Mouse (Mus musculus) myocyte (in vitro differentiated cells): Measurements from ENCODE around the gene Notch4. TPM values are rescaled to one million over a fixed set of nuclear protein-coding genes. Genes with fewer than 3 reads are reported as not detected.
A peak's percentile ranks its signal among the peaks of the same experiment; 100 is the strongest.

Experiments
- H3K27me3 ChIP-seq: one replicate; pipeline ENCODE4 v1.6.1; 2011; ENCODE audit not compliant: control insufficient read depth, insufficient read depth, insufficient read length
- H3K36me3 ChIP-seq: one replicate; pipeline ENCODE4 v1.6.1; 2011; ENCODE audit not compliant: control insufficient read depth, insufficient read depth
- H3K4me2 ChIP-seq: one replicate; pipeline ENCODE4 v1.6.1; 2011; ENCODE audit warnings: low read depth, control low read depth
- H3K4me3 ChIP-seq: one replicate; pipeline ENCODE4 v1.5.1; 2011; ENCODE audit warnings: mild to moderate bottlenecking, control low read depth, moderate library complexity
- H3K79me2 ChIP-seq: one replicate; pipeline ENCODE4 v1.6.1; 2011; ENCODE audit not compliant: control insufficient read depth, insufficient read depth
- H3ac ChIP-seq: one replicate; pipeline ENCODE4 v1.6.1; 2011; ENCODE audit not compliant: control insufficient read depth, insufficient read length
- CEBPB ChIP-seq: IDR thresholded peaks from 2 replicates; pipeline ENCODE4 v1.6.1; 2011; ENCODE audit warnings: mild to moderate bottlenecking, moderate library complexity; ENCODE audit not compliant: poor library complexity, insufficient read depth, severe bottlenecking
- E2F4 ChIP-seq: IDR thresholded peaks from one replicate; pipeline ENCODE4 v1.6.1; 2011; ENCODE audit warnings: mild to moderate bottlenecking, control low read depth, moderate library complexity; ENCODE audit not compliant: insufficient read depth
- MAX ChIP-seq: IDR thresholded peaks from one replicate; pipeline ENCODE4 v1.6.1; 2011; ENCODE audit warnings: low read depth, mild to moderate bottlenecking, control low read depth
- MYOD1 ChIP-seq, 3 experiments: IDR thresholded peaks; one replicate each; pipeline ENCODE4 v1.6.1; 2011; ENCODE audit warnings: control low read depth in 2 of 3, low read depth in 2 of 3, mild to moderate bottlenecking in 2 of 3, moderate library complexity in 1 of 3; ENCODE audit not compliant: insufficient read length in 2 of 3, control insufficient read depth in 1 of 3
- MYOG ChIP-seq, 3 experiments: IDR thresholded peaks; one replicate each; pipeline ENCODE4 v1.6.1; 2011; ENCODE audit warnings: control low read depth in 2 of 3, low read depth in 2 of 3, mild to moderate bottlenecking in 2 of 3; ENCODE audit not compliant: insufficient read length in 2 of 3, control insufficient read depth in 1 of 3, insufficient read depth in 1 of 3
- POLR2A ChIP-seq: IDR thresholded peaks from one replicate; pipeline ENCODE4 v1.6.1; 2011; ENCODE audit warnings: low read depth, mild to moderate bottlenecking, control low read depth, moderate library complexity; ENCODE audit not compliant: insufficient read length
- POLR2AphosphoS2 ChIP-seq: IDR thresholded peaks from one replicate; pipeline ENCODE4 v1.6.1; 2011; ENCODE audit warnings: low read depth, control low read depth; ENCODE audit not compliant: insufficient read length
- REST ChIP-seq: IDR thresholded peaks from one replicate; pipeline ENCODE4 v1.6.1; 2011; ENCODE audit warnings: mild to moderate bottlenecking, control low read depth, moderate library complexity; ENCODE audit not compliant: insufficient read depth, insufficient read length
- SRF ChIP-seq: IDR thresholded peaks from one replicate; pipeline ENCODE4 v1.6.1; 2011; ENCODE audit warnings: low read depth; ENCODE audit not compliant: control insufficient read depth, insufficient read length
- TCF12 ChIP-seq: IDR thresholded peaks from one replicate; pipeline ENCODE4 v1.6.1; 2011; ENCODE audit warnings: mild to moderate bottlenecking, control low read depth; ENCODE audit not compliant: poor library complexity, insufficient read depth, severe bottlenecking
- TCF3 ChIP-seq: IDR thresholded peaks from one replicate; pipeline ENCODE4 v1.6.1; 2011; ENCODE audit warnings: low read depth, control low read depth; ENCODE audit not compliant: insufficient read length
- USF1 ChIP-seq: IDR thresholded peaks from one replicate; pipeline ENCODE4 v1.6.1; 2011; ENCODE audit warnings: low read depth, mild to moderate bottlenecking, control low read depth, moderate library complexity
- polyA plus RNA-seq: library from polyadenylated mRNA; unstranded; fragments of >200 nt; fragmentation: generic; extraction: Trizol; gene quantifications from one replicate; pipeline ENCODE4 v1.2.1, GENCODE M21; 2012; ENCODE audit warnings: missing spikeins

Gene Notch4
- polyA plus RNA-seq, 1 experiment, result 0.31 TPM

DNA sequence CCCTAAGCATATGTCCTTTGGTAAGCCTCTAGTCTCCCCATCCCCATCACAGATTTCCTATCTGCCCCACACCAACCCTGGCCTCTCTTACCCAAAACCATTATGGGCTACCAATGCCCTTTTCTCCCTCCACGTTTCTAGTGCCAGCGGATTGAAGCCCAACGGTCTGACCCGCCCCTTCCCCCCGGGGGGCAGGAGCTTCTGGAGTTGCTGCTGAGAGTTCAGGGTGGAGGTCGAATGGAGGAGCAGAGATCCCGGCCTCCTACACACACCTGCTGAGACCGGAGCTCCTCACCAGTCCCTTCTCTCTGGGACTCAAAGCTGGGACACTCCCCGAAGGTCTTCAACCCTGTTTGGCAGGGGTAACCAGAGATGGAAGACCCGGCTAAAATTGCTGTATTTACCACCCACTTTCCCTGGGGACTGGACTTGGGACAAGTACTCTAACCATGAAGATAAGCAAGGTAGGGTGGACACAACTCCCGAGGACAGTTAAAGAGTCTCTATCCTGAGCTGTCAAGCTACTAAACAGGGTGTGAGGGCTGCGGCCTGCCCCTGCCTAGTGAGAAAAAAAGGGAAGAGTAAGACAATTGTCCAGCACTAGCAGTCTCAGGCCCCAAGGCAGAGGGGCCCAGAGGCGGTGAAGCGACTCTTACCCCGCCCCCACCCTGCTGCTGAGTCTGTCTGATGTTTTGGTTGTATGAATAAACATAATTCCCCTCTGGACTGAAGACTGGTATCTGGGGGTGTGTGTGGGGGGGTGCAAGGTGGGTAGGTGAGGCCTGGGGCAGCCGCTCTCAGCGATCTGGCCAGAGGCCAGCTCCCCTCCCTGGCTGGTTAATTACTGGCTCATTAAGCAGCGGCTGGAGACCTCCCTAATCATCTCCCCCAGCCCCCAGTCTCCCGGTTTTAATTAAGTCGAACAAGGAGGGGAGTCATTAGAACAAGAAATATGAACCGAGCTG lies 27.2 kb downstream of the Notch4 start, which contains the start of gene Pbx2:
Gene Pbx2 (plus strand): TSS at position 238 of the 965 bp plus-strand sequence.
- Histone ChIP-seq H3K79me2 (no peaks in the 10 kb centered on the region), H3K27me3 (no peaks in the 10 kb centered on the region), H3ac (peak within 1 kb of the TSS; percentile 74), H3K4me3 (peak within 1 kb of the TSS; percentile 42), H3K4me2 (peak within 1 kb of the TSS; percentile 95), H3K36me3 (no peaks in the 10 kb centered on the region)
- TF ChIP-seq POLR2AphosphoS2 (no peak), CEBPB (no peak), SRF (no peak), MAX (no peak), MYOD1 (IDR thresholded peaks at IDR 0.05; ENCODE audit: control insufficient read depth in 1 of 3, insufficient read length in 2 of 3, low read depth in 2 of 3) (no peak), MYOG (IDR thresholded peaks at IDR 0.05; ENCODE audit: control insufficient read depth in 1 of 3, insufficient read depth in 1 of 3, insufficient read length in 2 of 3, low read depth in 2 of 3) (no peak), POLR2A (no peak), TCF3 (no peak), E2F4 (no peak)

GRCm38 (mm10) chr17:34591994-34592375 lies 27.9 kb downstream of the Notch4 start:
- no peaks in the 10 kb centered on the region for H3K27me3 ChIP-seq

DNA sequence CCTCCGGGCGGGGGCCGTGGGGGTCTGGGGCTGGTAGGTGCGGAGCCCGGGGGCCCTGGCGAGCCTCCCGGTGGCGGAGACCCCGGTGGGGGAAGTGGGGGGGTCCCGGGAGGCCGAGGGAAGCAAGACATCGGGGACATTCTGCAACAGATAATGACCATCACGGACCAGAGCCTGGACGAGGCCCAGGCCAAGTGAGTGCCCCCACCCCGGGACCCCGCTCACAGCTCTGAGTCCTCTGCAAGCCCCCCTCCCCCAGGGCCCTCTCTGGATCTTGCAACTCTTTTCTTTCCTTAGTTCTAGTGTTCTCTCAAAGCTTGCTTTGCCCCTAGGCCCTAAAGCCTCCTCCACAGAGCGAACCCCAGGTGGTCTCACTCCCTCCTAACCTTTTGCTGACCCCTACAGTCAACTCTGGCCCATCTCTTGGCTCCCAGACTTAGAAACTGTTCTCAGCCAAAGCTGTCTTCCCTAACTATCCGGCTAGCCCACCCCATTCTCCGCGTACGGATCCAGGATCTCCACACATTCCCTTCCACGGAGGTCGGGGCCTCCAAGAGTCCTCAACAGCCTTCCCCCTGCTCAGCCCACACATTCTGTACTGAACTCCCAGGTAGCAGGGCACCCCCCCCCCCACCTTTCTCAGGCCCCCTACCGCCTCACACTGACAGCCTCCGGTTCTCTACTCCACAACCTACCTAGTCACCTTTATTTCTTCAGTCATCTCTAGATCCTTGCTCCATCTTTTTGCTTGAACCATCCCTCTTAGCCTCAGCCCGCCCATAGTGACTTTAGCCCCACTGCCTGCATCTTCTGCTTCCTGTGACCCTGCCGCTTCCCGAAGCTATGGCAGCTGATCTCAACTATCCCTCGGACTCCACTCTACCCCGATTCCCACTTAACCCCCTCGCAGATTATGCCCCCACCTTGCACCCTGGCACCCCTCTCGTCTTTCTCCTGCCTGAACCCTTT lies 28.8 kb downstream of the Notch4 start:
- Histone ChIP-seq H3K27me3 (no peaks in the 10 kb centered on the region), H3K79me2 (no peaks in the 10 kb centered on the region), H3K4me2 (peak overlapping the region; percentile 99), H3K36me3 (no peaks in the 10 kb centered on the region), H3K4me3 (peak overlapping the region; percentile 42), H3ac (peak overlapping the region; percentile 74)
- TF ChIP-seq TCF3, result no peak
- TF ChIP-seq E2F4, result no peak
- TF ChIP-seq USF1, result no peak
- no peak for TF ChIP-seq CEBPB
- no peak for TF ChIP-seq REST
- no peak for TF ChIP-seq POLR2AphosphoS2
- no peak for TF ChIP-seq TCF12
- TF ChIP-seq MYOD1 (IDR thresholded peaks at IDR 0.05; ENCODE audit: control insufficient read depth in 1 of 3, insufficient read length in 2 of 3, low read depth in 2 of 3), result no peak
- TF ChIP-seq MYOG (IDR thresholded peaks at IDR 0.05; ENCODE audit: control insufficient read depth in 1 of 3, insufficient read depth in 1 of 3, insufficient read length in 2 of 3, low read depth in 2 of 3), result no peak
- TF ChIP-seq SRF, result no peak
- TF ChIP-seq MAX, result no peak
- no peak for TF ChIP-seq POLR2A

More at GRCm38 (mm10) chr17:34591994-34592375, 27.9 kb downstream of the Notch4 start:
- peak overlapping the region; percentile 42 for H3K4me3 ChIP-seq
- H3K79me2 ChIP-seq, result no peaks in the 10 kb centered on the region
- peak overlapping the region; percentile 99 for H3K4me2 ChIP-seq
- no peak for TF ChIP-seq E2F4
- TF ChIP-seq POLR2AphosphoS2, result peak; percentile 83
- TF ChIP-seq POLR2A, result peak; percentile 88
- no peak for TF ChIP-seq MYOD1 (IDR thresholded peaks at IDR 0.05; ENCODE audit: control insufficient read depth in 1 of 3, insufficient read length in 2 of 3, low read depth in 2 of 3)
- H3K36me3 ChIP-seq, result no peaks in the 10 kb centered on the region
- peak overlapping the region; percentile 74 for H3ac ChIP-seq

DNA sequence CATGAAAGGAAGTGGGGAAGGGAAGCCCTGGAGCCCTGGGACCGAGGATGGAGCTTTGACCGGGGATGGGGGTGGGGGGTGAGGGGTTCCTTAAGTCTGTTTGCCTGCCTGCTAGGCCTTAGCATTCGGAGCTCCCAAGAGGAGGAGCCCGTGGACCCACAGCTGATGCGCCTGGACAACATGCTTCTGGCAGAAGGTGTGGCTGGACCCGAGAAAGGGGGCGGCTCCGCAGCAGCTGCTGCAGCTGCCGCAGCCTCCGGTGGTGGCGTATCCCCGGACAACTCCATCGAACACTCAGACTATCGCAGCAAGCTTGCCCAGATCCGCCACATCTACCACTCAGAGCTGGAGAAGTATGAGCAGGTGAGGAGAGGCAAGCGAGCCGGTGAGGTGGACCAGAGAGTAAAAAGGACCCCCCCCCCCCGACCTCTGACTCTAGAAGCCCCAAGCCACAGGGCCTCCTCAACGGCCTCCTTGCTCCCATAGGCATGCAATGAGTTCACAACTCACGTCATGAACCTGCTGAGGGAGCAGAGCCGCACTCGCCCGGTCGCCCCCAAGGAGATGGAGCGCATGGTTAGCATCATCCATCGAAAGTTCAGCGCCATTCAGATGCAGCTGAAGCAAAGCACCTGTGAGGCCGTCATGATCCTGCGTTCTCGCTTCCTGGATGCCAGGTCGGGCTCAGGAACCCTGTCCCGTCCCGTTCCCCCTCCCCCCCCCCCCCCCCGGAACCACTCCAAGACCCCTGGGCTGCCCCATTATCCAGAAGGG lies 29.9 kb downstream of the Notch4 start:
- Histone ChIP-seq H3K4me2 (peak overlapping the region; percentile 99), H3K36me3 (no peaks in the 10 kb centered on the region), H3ac (no peak overlapping the region), H3K4me3 (peak overlapping the region; percentile 42), H3K27me3 (no peaks in the 10 kb centered on the region), H3K79me2 (no peaks in the 10 kb centered on the region)
- peak; percentile 56 for TF ChIP-seq TCF3
- TF ChIP-seq E2F4, result no peak
- peak in 2 of 3 experiments; percentile 80 to 93 for TF ChIP-seq MYOD1 (IDR thresholded peaks at IDR 0.05; ENCODE audit: control insufficient read depth in 1 of 3, insufficient read length in 2 of 3, low read depth in 2 of 3)
- TF ChIP-seq MYOG (IDR thresholded peaks at IDR 0.05; ENCODE audit: control insufficient read depth in 1 of 3, insufficient read depth in 1 of 3, insufficient read length in 2 of 3, low read depth in 2 of 3), result peak in 2 of 3 experiments; percentile 86 to 92
